Mouse (Mus musculus) embryonic facial prominence, embryonic 14.5 days (tissue): ENCODE data around the gene Dlk2. TPM values are rescaled to one million over a fixed set of nuclear protein-coding genes. Genes with fewer than 3 reads are reported as not detected.

Source experiments
- ATAC-seq: fragments of 200-750 bp; cut with Nextera tagmentation; 2 replicates; pipeline ENCODE4 v1.8.0; 2017; ENCODE audit warnings: low read depth, moderate number of reproducible peaks, moderate TSS enrichment
- DNase-seq: peaks from one replicate; pipeline ENCODE4 v3.0.0-alpha.2; 2015; ENCODE audit warnings: low spot score
- H3K27ac ChIP-seq: fragments of 300-500 bp; sonication (generic); replicated peaks from 2 replicates; pipeline ENCODE4 v1.5.1; 2014; ENCODE audit warnings: low read depth, mild to moderate bottlenecking, low read length, moderate library complexity
- H3K27me3 ChIP-seq: fragments of 300-500 bp; sonication (generic); replicated peaks from 2 replicates; pipeline ENCODE4 v1.6.1; 2014; ENCODE audit warnings: low read length; ENCODE audit not compliant: control insufficient read depth, insufficient read depth
- H3K36me3 ChIP-seq: fragments of 300-500 bp; sonication (generic); 2 replicates; pipeline ENCODE4 v1.6.1; 2014; ENCODE audit warnings: low read length, mixed read lengths; ENCODE audit not compliant: control insufficient read depth, insufficient read depth
- H3K4me1 ChIP-seq: fragments of 300-500 bp; sonication (generic); 2 replicates; pipeline ENCODE4 v1.6.1; 2014; ENCODE audit warnings: antibody characterized with exemption, low read length; ENCODE audit not compliant: control insufficient read depth, insufficient read depth
- H3K4me2 ChIP-seq: fragments of 300-500 bp; sonication (generic); 2 replicates; pipeline ENCODE4 v1.6.1; 2014; ENCODE audit warnings: low read depth, mild to moderate bottlenecking, low read length, moderate library complexity, mixed read lengths
- H3K4me3 ChIP-seq: fragments of 300-500 bp; sonication (generic); 2 replicates; pipeline ENCODE4 v1.5.1; 2014; ENCODE audit warnings: low read depth, mild to moderate bottlenecking, low read length
- H3K9ac ChIP-seq: fragments of 300-500 bp; sonication (generic); 2 replicates; pipeline ENCODE4 v1.6.1; 2014; ENCODE audit warnings: low read depth, mild to moderate bottlenecking, low read length, moderate library complexity, mixed read lengths
- H3K9me3 ChIP-seq: fragments of 300-500 bp; sonication (generic); 2 replicates; pipeline ENCODE4 v1.6.1; 2016; ENCODE audit warnings: low read length; ENCODE audit not compliant: control insufficient read depth
- WGBS: fragments of 180-500 bp; shearing (Covaris S2); extraction: QIAGEN DNeasy Blood & Tissue Kit; methylation state at CpG from one replicate; pipeline ENCODE4 v1.1.7; 2014; 5-methylcytosine and 5-hydroxymethylcytosine counted together
- polyA plus RNA-seq: library from polyadenylated mRNA; unstranded; fragments of >200 nt; fragmentation: Nextera tagmentation; extraction: Ambion mirVana; gene quantifications from 2 replicates; pipeline ENCODE4 v1.2.1, GENCODE M21; 2014

Gene Dlk2
- polyA plus RNA-seq, 1 experiment from 2014 or later = 7.6 TPM

DNA sequence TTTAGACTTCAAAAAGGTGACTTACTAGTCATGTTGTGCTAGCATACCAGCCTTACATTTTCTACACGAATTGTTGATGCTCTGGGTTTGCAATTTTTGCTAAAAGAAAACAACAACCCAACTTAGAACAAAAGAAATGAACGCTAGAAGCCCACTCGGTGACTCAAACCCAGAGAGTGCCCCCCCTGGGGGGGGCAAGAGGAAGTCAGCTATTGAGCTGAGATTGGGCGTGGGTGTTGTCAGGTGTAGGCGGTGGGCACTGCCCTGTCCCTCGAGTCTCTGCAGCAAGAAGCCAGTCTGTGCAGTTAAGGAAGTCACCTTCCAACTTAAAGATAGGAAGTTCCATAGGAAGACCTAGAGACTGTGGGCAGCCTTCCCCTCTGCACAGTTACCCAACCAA lies 620 bp upstream of the Dlk2 start:
- DNase-seq = no peak
- 47% methylated on average over 6 of the region's 6 CpGs for WGBS
- H3K9ac ChIP-seq = no peak overlapping the region
- no peak overlapping the region for H3K4me3 ChIP-seq
- H3K9me3 ChIP-seq = no peaks in the 10 kb centered on the region
- ATAC-seq = no peak
- no peaks in the 10 kb centered on the region for H3K36me3 ChIP-seq
- no peak overlapping the region for H3K4me2 ChIP-seq
- H3K27me3 ChIP-seq = peaks cover 40% of the 10 kb centered on the region
- 0 out of 2 replicates have a peak, but pooled peaks cover 2% of the 10 kb centered on the region for H3K4me1 ChIP-seq
- H3K27ac ChIP-seq = no peak overlapping the region

DNA sequence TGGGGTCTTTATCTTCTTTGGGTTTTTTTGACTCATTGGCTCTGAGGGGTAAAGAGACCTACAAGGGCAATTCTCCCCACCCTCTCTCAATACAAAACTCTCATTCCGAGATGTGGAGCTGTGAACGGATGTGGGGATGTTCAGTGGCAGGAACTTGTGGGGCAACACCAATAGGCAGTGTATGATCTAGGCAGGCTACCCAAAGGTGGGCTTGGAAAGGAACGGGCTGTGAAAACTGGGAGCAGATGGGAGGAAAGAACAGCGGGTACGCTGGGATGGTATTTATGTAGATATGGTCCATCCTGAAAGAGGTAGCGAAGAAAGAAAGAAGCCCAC lies 225 bp upstream of the Dlk2 start:
- no peak for ATAC-seq
- Histone ChIP-seq H3K27ac (no peak overlapping the region), H3K4me2 (peak overlapping the region; percentile 100), H3K9ac (peak overlapping the region; percentile 67; the same call in 1 of the 2 replicates), H3K27me3 (peaks cover 40% of the 10 kb centered on the region), H3K4me3 (peak overlapping the region; percentile 63), H3K4me1 (0 out of 2 replicates have a peak, but pooled peaks cover 2% of the 10 kb centered on the region), H3K36me3 (no peaks in the 10 kb centered on the region), H3K9me3 (no peaks in the 10 kb centered on the region)
- no peak for DNase-seq
- WGBS = 11% methylated on average over 6 of the region's 6 CpGs

DNA sequence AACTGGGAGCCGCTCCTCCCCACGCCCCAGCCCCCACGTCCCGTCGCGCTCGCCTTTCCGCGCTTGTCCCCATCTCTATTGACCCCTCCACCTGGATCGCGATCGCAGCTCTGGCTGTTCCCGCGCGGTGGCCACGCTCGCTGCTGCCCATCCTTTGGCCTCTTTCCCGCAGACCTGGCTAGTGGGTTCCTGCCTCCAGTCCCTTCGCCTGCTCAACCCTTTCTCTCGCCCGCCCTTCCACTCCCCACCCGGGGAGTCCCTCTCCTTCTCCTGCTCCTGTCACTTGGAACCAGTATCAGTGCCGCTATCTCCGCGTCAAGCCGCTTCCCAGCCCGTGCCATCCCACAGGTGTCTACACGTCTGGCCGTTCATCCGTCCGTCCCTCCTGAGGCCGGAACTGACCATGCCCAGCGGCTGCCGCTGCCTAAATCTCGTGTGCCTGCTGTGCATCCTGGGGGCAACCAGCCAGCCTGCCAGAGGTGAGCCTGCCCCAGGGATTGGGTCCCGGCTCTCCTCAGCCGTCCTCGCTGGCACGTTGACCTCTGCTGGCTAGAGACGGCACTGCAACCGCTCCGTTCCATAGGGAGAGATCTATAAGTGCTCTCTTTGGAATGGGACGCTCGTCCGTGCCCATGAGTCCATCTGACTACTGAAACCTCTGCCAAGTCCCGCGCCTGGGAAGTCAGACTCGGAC lies 1.1 kb downstream of the Dlk2 start:
- Histone ChIP-seq H3K36me3 (no peaks in the 10 kb centered on the region), H3K27me3 (peaks cover 40% of the 10 kb centered on the region), H3K4me3 (peak overlapping the region; percentile 63), H3K9ac (peak overlapping the region; percentile 67), H3K4me1 (0 out of 2 replicates have a peak, but pooled peaks cover 2% of the 10 kb centered on the region), H3K9me3 (no peaks in the 10 kb centered on the region), H3K27ac (no peak overlapping the region; the same call in 1 of the 2 replicates), H3K4me2 (peak overlapping the region; percentile 100)
- WGBS = under 1% methylated on average over 30 of the region's 48 CpGs
- DNase-seq (peak; percentile 88), ATAC-seq (peak; percentile 88)

DNA sequence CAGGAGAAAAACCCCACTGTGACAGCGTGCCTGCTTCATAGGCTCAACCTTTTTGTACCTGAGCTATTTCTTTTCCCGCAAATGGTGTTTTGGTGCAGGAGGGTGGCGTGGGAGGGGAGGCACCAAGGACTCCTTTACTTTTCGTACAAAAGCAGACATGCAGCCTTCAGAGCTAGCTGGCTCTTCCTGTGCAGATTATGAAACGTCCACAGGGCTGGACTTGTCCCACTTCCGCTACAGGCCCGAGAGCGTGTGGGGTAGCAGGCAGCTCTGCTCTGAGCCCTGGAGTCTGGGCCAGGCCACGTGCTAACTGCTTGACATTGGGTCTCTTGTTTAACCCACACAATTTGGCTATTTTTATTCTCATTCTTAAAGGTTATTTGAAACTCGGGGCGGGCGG lies 4.7 kb downstream of the Dlk2 start:
- Histone ChIP-seq H3K9me3 (no peaks in the 10 kb centered on the region), H3K4me2 (no peak overlapping the region), H3K4me1 (0 out of 2 replicates have a peak, but pooled peaks cover 2% of the 10 kb centered on the region), H3K27me3 (peaks cover 13% of the 10 kb centered on the region), H3K36me3 (peaks cover 11% of the 10 kb centered on the region; the same call in 1 of the 2 replicates), H3K27ac (no peak overlapping the region), H3K9ac (no peak overlapping the region), H3K4me3 (no peak overlapping the region)
- WGBS = 73% methylated on average over 10 of the region's 12 CpGs
- ATAC-seq = no peak
- DNase-seq = no peak

DNA sequence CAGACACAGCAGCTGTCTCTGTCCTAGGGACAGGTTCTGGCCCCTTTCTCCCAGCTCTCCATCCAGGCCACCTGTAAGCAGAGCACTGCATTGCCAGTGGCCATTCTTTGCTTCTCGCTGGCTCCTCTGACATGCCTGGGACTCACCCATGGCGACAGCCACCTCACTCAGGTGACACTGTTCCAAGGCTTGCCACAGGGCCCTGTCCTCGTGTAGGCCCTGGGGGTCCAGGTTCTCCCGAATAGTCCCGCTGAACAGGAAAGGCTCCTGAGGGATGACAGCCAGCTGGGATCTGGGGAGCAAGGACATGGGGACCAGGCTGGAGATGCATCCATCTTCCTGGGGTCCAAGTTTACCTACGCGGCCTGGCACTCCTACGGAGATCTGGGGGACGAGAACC lies 7.0 kb downstream of the Dlk2 start:
- ATAC-seq (no peak), DNase-seq (no peak)
- Histone ChIP-seq H3K4me1 (no peaks in the 10 kb centered on the region), H3K4me2 (no peak overlapping the region), H3K27ac (no peak overlapping the region), H3K27me3 (no peaks in the 10 kb centered on the region; the same call in 1 of the 2 replicates), H3K36me3 (peaks cover 11% of the 10 kb centered on the region; the same call in 1 of the 2 replicates), H3K9ac (no peak overlapping the region), H3K9me3 (no peaks in the 10 kb centered on the region), H3K4me3 (no peak overlapping the region)
- WGBS = 88% methylated on average over 9 of the region's 9 CpGs

DNA sequence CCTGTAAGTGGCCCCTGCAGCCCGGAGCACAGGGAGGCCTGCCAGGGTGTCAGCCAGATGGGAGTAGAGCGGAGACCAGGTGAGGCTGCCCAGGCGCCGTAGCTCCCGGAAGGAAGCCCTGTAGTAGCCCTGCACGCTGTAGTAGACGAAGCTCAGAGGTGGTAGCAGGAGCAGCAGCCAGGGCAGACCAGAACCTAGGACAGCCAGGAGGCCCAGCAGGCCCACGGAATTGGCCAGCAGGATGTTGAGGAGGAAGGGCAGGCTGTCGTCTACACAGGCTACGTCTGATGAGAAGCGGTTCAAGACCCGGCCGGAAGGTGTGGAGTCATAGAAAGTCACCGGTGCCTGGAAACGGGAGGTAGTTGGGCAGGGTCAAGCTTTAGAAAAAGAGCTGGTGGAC lies 9.7 kb downstream of the Dlk2 start:
- no peaks in the 10 kb centered on the region for H3K27me3 ChIP-seq
- ATAC-seq (no peak), DNase-seq (no peak)
- H3K9ac ChIP-seq = no peak overlapping the region
- WGBS = 90% methylated on average over 15 of the region's 15 CpGs
- H3K27ac ChIP-seq = no peak overlapping the region
- H3K9me3 ChIP-seq = no peaks in the 10 kb centered on the region
- H3K4me1 ChIP-seq = no peaks in the 10 kb centered on the region
- H3K4me2 ChIP-seq = no peak overlapping the region
- H3K36me3 ChIP-seq = peaks cover 11% of the 10 kb centered on the region; the same call in 1 of the 2 replicates
- no peak overlapping the region for H3K4me3 ChIP-seq

DNA sequence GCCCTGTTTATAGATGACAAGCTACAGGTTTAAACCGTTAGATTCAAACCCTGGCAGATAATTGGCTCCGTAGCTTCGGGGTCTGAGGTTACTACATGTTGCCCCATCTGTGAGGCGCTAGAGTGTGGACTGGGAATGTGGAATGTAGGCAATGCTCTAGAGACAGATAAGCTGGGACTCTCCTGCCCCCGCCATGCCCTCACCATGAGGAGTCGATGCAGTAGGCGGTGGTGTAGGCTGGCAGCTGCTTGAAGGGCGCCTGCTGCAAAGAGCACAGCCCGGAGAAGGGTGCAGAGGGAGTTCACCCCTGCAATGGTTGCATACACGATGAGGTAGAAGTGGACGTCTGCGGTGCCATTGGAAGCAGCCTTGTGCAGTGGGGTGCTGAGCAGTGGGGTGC lies 12.6 kb downstream of the Dlk2 start:
- DNase-seq = no peak
- ATAC-seq = no peak
- Histone ChIP-seq H3K9me3 (no peaks in the 10 kb centered on the region), H3K36me3 (peaks cover 15% of the 10 kb centered on the region; the same call in 1 of the 2 replicates), H3K4me2 (no peak overlapping the region), H3K4me3 (no peak overlapping the region), H3K27me3 (no peaks in the 10 kb centered on the region), H3K4me1 (no peaks in the 10 kb centered on the region), H3K27ac (no peak overlapping the region), H3K9ac (no peak overlapping the region)
- 74% methylated on average over 9 of the region's 12 CpGs for WGBS

DNA sequence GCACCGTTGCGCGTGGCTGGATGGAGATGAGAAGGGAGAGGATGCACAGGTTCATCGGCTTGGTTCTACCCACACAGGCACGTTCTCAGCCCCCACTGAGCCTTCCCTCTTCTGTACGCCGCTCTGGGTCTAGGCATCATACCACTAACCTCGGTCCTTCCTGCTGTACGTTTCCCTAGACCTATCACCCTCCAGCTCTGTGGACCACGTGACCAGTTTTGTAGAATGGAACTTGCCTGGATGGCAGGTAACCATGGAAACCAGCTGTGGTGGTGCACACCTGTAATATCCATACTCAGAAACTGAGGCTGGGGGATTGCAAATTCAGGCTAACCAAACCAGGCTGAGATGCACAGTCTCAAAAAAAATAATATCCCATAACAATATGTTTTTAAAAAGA lies 13.3 kb downstream of the Dlk2 start:
- H3K4me1 ChIP-seq = no peaks in the 10 kb centered on the region
- H3K9ac ChIP-seq = no peak overlapping the region
- 86% methylated on average over 10 of the region's 10 CpGs for WGBS
- no peaks in the 10 kb centered on the region for H3K9me3 ChIP-seq
- no peak for DNase-seq
- ATAC-seq = no peak
- H3K27ac ChIP-seq = no peak overlapping the region
- H3K27me3 ChIP-seq = no peaks in the 10 kb centered on the region
- H3K4me2 ChIP-seq = no peak overlapping the region
- H3K36me3 ChIP-seq = peaks cover 11% of the 10 kb centered on the region; the same call in 1 of the 2 replicates
- no peak overlapping the region for H3K4me3 ChIP-seq
